Mouse (Mus musculus): ENCODE measurements around the gene Edem1.

- TF ChIP-seq POLR2A (IDR thresholded peaks at IDR 0.05; ENCODE audit: low read depth, low read length) (no peak), CTCF (conservative IDR thresholded peaks at IDR 0.05; ENCODE audit: insufficient read depth, insufficient read length, low read depth, low read length) (no peak)
Observed at GRCm38 (mm10) chr6:108837081-108837480, 8.6 kb downstream of the Edem1 start.
